11 mouse cellular contexts compared by ENCODE assay signal in genomic region chr5:62752934-62753333, GRCm38 (mm10).
"Had no signal": no experiment of that assay in that cellular context is flagged by ENCODE, and none has a peak within 500 bp of the region (broad histone marks: within the 10 kb centered on the region; RNA-seq: fewer than 3 reads in every experiment).

No protein-coding gene starts in this region.

- ATAC-seq: lung, postnatal 0 days had no signal

- DNase-seq: kidney, adult 11 months; kidney, adult 9 months; kidney, postnatal 36 days; lung, adult 2 months; lung, postnatal 4 days; midbrain, embryonic 14.5 days; retina, postnatal 1 day; right cerebral cortex, postnatal 25 days; thymus, adult 2 months; thymus, postnatal 25 days had no signal
